Mouse (Mus musculus) adrenal gland, adult 8-10 months (tissue): ENCODE data around the gene B4galnt3. TPM values are rescaled to one million over a fixed set of nuclear protein-coding genes. Genes with fewer than 3 reads are reported as not detected.
A peak's percentile ranks its signal among the peaks of the same experiment; 100 is the strongest.

Experiments
- DNase-seq: peaks from one replicate; pipeline ENCODE4 v3.0.0; 2022
- total RNA-seq, 4 experiments: library from RNA; stranded (reverse); gene quantifications; 2 replicates each; pipeline ENCODE4 v1.2.4; 2022

The B4galnt3 gene
- total RNA-seq, 4 experiments from 2014 or later = 10.2 to 17.8 (median 13.4) TPM

- DNase-seq = peak; percentile 20
Measured at GRCm38 (mm10) chr6:120274181-120274580, 20.2 kb downstream of the B4galnt3 start.

GRCm38 (mm10) chr6:120264151-120264550, 30.2 kb downstream of the B4galnt3 start:
- DNase-seq = no peak

DNA sequence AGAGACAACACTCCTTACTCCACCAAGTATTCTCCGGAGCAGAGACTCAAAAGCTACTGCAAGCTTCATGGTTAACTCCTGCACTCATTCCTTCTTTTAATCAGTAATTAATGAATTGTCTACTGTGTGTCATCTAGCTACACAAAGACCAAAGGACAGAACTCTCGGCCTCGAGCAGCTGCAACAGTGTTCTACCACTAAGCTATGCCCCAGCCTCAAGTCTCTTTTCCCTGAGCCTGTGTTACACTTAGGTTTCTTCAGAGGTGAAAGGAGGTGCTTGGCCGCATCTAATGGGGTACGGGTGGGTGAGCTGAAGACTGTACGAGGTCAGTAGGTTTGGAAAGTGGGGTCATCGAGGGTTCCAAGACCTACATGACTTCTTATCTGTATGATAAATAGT, 30.8 kb downstream of the B4galnt3 start:
- DNase-seq = no peak

DNA sequence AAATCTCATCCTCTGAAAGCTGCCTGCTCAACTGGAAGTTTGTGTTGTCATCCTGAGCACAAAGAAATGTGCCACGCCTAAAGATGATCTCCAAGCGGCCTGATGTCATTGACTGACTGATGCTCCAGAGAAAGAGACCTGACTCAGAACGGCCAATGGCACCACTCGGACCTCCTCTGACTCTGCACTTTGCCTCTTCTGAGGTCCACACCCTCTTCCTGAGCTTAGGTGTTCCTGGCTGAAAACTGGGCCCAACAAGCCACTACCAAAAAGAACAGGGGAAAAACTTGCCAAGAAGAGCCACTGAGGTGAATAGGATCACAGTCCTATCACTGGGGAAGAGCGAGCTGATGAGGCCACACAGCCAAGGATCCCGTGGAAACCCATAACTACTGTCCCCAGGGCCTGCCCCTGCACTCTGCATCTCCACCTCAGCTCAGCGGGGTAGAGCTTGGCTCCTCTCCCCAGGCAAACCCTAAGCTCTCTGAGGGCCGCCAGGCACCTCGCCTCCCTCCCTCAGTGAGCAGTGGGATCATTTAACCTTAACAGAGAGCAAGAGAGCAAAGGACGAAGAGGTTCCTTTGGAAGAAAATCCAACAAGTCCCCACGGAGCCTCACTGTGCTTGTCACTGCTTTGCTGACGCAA, 31.4 kb downstream of the B4galnt3 start:
- no peak for DNase-seq

DNA sequence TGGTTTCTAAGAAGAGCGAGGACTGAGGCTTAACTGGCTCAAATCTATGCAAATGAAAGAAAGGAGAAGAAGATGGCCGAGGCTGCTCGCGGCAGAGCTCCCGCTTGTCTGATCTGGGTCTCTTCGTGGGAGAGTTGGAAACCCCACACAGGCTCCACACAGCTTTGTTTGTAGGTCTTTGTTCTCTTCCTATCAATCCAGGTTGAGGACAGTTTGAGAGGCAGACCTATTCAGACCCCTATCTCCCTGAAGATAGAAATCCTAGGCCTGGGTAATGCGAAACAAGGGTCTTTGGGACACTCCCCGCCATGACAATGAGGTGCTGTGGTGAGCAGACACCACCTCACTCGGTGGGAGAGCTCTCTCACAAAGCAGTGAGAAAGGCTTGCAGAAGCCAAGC, 34.9 kb downstream of the B4galnt3 start:
- no peak for DNase-seq

DNA sequence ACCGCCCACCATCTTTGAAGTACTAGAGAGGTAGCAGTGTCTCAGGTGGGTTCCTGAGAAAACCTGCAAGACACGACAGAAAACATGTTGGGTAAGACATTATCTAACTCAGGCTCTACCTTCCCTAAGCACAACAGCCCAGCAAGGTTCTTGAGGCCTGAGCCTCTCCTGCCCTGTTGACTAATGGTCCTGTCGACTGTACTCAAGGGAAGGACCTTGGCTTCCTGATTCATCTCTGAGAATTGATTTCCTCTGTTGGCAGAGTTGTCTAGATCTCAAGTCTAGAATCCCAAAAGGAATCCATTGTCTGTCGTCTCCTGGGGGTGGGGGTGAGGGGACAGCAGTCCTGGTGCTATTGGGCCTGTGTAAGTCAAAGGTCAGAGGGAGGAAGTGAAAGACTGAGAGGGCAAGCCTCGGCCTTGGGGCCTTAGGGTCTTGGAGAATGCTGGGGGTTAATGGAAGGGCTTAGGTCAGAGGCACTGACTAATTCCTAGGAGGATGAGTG, 37.9 kb downstream of the B4galnt3 start:
- DNase-seq = peak; percentile 61

DNA sequence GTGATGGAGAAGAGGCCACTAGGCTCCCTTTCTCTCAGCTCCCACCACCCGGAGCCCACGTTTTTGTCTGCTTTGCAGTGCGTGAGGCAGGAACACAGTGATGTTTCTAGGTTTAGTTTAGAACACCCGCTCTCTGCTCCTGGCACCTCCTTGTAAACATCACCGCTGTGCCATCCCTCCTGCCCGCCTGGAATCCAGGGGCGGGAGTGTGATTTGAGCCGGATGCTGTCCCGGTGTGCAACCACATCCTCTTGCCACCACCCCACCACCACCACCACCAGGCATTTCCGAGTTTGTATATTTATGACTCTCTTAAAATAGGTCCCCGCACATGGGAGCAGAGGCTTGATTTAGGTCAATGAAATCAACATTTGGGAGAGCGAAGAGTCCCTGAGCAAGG, 38.7 kb downstream of the B4galnt3 start:
- no peak for DNase-seq

DNA sequence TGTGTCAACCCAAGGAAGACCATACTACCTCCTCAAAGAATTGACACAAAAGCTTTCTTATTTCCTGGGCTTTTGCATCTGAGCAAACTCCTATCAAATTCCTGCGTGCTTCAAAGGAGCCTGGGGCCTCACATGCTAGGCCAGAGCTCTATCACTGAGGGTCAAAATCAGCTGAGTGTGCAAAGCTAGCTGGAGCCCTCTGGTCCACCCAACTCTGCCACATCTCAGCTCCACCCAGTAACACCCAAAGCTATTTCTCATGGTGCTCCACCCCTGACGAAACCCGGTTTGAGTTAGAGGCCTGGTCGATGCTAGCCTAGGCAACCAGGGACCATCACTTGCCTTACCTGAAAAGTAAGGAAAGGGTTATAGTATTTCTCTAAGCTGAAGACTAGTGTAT, 39.2 kb downstream of the B4galnt3 start:
- no peak for DNase-seq

DNA sequence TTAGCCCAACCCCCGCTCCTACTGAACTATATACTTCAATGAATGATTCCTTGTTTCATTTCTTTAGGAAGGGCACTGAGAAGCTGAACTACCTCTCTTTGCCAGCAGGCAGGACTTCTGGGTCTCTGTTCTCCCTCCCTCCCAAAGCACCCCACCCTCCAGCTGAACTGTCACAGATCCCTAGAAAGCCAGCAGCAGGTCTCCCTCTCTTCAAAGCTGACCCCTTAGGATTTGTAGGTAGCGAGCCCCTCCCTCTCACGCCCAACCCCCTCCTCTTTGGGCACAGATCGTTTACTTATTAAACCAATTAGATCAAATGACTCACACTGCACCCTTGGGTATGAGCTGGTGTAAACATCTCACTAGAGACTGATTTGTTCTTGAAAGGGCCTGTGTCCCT, 39.7 kb downstream of the B4galnt3 start:
- no peak for DNase-seq

DNA sequence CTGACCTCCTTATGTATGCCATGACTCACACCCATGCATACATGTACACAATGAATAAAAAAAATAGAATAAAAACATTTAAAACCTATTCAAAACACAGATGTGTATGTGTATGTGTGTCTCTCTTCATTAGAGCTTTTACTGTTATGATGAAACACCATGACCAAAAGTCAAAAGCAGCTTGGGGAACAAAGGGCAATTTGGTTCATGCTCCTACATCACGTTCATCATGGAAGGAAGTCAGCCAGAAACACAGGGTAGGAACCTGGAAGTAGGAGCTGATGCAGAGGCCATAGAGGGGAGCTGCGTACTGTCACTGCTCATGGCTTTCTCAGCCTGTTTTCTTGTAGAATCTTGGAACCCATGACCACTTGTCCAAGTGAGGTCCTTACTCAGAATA, 41.6 kb downstream of the B4galnt3 start:
- DNase-seq = no peak

- no peak for DNase-seq
Measured at GRCm38 (mm10) chr6:120251010-120251409, 43.3 kb downstream of the B4galnt3 start.

GRCm38 (mm10) chr6:120249831-120250230, 44.5 kb downstream of the B4galnt3 start:
- DNase-seq = no peak

GRCm38 (mm10) chr6:120246676-120247075, 47.7 kb downstream of the B4galnt3 start:
- DNase-seq = peak; percentile 34

GRCm38 (mm10) chr6:120243250-120243649, 51.1 kb downstream of the B4galnt3 start:
- no peak for DNase-seq

GRCm38 (mm10) chr6:120242530-120242929, 51.8 kb downstream of the B4galnt3 start:
- no peak for DNase-seq

- no peak for DNase-seq
Measured at GRCm38 (mm10) chr6:120241453-120241852, 52.9 kb downstream of the B4galnt3 start.

- no peak for DNase-seq
Measured at GRCm38 (mm10) chr6:120240461-120240860, 53.9 kb downstream of the B4galnt3 start.

- DNase-seq = no peak
Measured at GRCm38 (mm10) chr6:120235874-120236273, 58.5 kb downstream of the B4galnt3 start.

GRCm38 (mm10) chr6:120232885-120233284, 61.5 kb downstream of the B4galnt3 start:
- no peak for DNase-seq

- DNase-seq = no peak
Measured at GRCm38 (mm10) chr6:120230441-120230840, 63.9 kb downstream of the B4galnt3 start.

DNA sequence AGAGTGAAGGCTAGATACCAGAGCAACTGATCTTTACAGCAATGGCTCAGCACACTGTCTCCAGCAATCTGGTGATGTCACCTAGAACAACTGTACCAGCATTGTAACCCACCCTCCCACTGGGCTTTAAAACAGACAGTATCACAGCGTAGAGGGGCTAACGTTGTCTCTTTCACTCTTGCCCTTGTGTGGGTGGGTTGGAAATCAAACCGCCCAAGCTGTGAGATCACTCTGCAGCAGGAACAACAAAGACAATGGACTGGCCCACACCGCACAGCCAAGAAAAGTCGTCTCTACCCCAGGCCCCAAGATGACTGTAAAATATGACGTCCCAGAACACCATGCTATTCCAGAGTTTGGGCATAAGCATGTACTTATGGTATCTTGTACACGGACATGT, 64.6 kb downstream of the B4galnt3 start:
- no peak for DNase-seq

GRCm38 (mm10) chr6:120227068-120227467, 67.3 kb downstream of the B4galnt3 start:
- DNase-seq = no peak

- no peak for DNase-seq
Measured at GRCm38 (mm10) chr6:120225355-120225754, 69.0 kb downstream of the B4galnt3 start.

- peak; percentile 47 for DNase-seq
Measured at GRCm38 (mm10) chr6:120222669-120223068, 71.7 kb downstream of the B4galnt3 start.

- DNase-seq = no peak
Measured at GRCm38 (mm10) chr6:120219281-120219680, 75.1 kb downstream of the B4galnt3 start.
